Mouse (Mus musculus): Measurements from ENCODE around the gene Polg2.
A peak's percentile ranks its signal among the peaks of the same experiment; 100 is the strongest.

Polg2 gene

GRCm38 (mm10) chr11:106788775-106789459 lies 9.6 kb upstream of the Polg2 start, which contains the start of the genes Ddx5 and Cep95:
Gene Ddx5 (minus strand): TSS chr11:106789185.
Gene Cep95 (plus strand): TSS chr11:106789252.
- peak; percentile 97 for DNase-seq (ENCODE audit: low spot score)

- peak; percentile 97 for DNase-seq (ENCODE audit: low spot score)
Measured at GRCm38 (mm10) chr11:106788026-106788774, 8.9 kb upstream of the Polg2 start.

- DNase-seq (ENCODE audit: low spot score): peak; percentile 87
Measured at GRCm38 (mm10) chr11:106787131-106788025, 8.0 kb upstream of the Polg2 start.

- DNase-seq (ENCODE audit: low spot score): peak; percentile 18
Measured at GRCm38 (mm10) chr11:106785043-106785442, 5.7 kb upstream of the Polg2 start.

- DNase-seq (ENCODE audit: low spot score): peak; percentile 19
Measured at GRCm38 (mm10) chr11:106784476-106784875, 5.1 kb upstream of the Polg2 start.

- peak; percentile 49 for DNase-seq (ENCODE audit: low spot score)
Measured at GRCm38 (mm10) chr11:106782841-106783764, 3.8 kb upstream of the Polg2 start.

- DNase-seq (ENCODE audit: low spot score): peak; percentile 21
Measured at GRCm38 (mm10) chr11:106782271-106782670, 2.9 kb upstream of the Polg2 start.

- DNase-seq (ENCODE audit: low spot score): peak; percentile 30
Measured at GRCm38 (mm10) chr11:106780590-106781220, 1.4 kb upstream of the Polg2 start.

GRCm38 (mm10) chr11:106780089-106780425 lies 720 bp upstream of the Polg2 start:
- DNase-seq (ENCODE audit: low spot score): no peak

- DNase-seq (ENCODE audit: low spot score): no peak
Measured at GRCm38 (mm10) chr11:106778589-106779387, 549 bp downstream of the Polg2 start.

GRCm38 (mm10) chr11:106778132-106778531 lies 1.2 kb downstream of the Polg2 start:
- DNase-seq (ENCODE audit: low spot score): no peak

GRCm38 (mm10) chr11:106777395-106777794 lies 1.9 kb downstream of the Polg2 start:
- peak; percentile 12 for DNase-seq (ENCODE audit: low spot score)

- no peak for DNase-seq (ENCODE audit: low spot score)
Measured at GRCm38 (mm10) chr11:106776960-106777359, 2.4 kb downstream of the Polg2 start.

- no peak for DNase-seq (ENCODE audit: low spot score)
Measured at GRCm38 (mm10) chr11:106773061-106773460, 6.3 kb downstream of the Polg2 start.

- DNase-seq (ENCODE audit: low spot score): no peak
Measured at GRCm38 (mm10) chr11:106770195-106770974, 9.0 kb downstream of the Polg2 start.

GRCm38 (mm10) chr11:106767516-106767915 lies 11.8 kb downstream of the Polg2 start:
- no peak for DNase-seq (ENCODE audit: low spot score)

GRCm38 (mm10) chr11:106766611-106767162 lies 12.7 kb downstream of the Polg2 start:
- DNase-seq (ENCODE audit: low spot score): no peak

GRCm38 (mm10) chr11:106762800-106763185 lies 16.5 kb downstream of the Polg2 start:
- DNase-seq (ENCODE audit: low spot score): no peak
